Mouse (Mus musculus) splenic B cell, adult 2 months (primary cell): ENCODE results near the gene Dock3.

Source experiments
- DNase-seq: peaks from one replicate; pipeline ENCODE4 v3.0.0-alpha.2; 2011; ENCODE audit warnings: low read depth, low spot score
- H3K27me3 ChIP-seq: 2 replicates; pipeline ENCODE4 v1.6.1; 2012; ENCODE audit warnings: mild to moderate bottlenecking, low read length, moderate library complexity, mixed read lengths; ENCODE audit not compliant: control insufficient read depth, poor library complexity, insufficient read depth, severe bottlenecking
- H3K36me3 ChIP-seq: 2 replicates; pipeline ENCODE4 v1.6.1; 2012; ENCODE audit warnings: mild to moderate bottlenecking, low read length, moderate library complexity, mixed read lengths; ENCODE audit not compliant: control insufficient read depth, poor library complexity, insufficient read depth, severe bottlenecking

Dock3 gene

DNA sequence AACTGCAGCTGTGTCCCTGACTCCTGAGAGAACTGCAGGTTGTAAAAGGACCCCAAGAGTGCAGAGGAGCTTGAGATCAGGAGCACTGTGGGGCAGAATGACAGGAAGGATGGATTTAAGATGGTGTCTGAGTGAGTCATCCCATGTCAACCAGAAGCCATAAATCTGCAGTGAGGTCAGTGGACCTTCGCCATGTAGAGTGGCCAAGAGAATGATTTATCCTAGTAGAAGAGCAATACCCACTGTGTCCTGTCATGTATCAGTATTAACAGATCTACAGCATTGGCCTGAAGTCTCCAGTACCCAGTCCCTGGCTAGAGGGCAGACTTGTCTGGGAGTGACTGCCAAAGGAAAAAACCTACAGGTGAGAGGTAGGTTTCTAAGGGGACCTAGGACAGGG is 332.8 kb downstream of the Dock3 start:
- no peak for DNase-seq
- Histone ChIP-seq H3K27me3 (no peaks in the 10 kb centered on the region), H3K36me3 (no peaks in the 10 kb centered on the region)

DNA sequence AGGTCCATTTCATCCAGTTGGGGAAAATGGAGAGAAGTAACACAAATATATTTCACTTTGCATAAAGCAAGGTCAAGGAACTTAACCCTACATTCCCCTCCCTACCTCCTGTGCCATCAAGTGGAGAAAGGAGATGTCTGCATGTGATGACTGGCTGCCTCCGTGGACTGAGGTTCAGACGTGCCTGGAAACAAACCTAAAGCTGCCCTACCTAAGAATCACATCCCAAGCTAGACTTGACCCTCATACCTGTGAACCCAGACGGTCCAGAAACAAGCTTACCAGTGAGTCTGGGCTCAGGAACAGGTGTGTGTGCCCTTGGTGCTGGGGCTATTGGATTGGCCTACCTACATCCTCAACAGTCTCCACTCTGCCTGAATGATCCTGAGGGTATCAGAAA is 338.4 kb downstream of the Dock3 start:
- no peak for DNase-seq
- peaks cover 3% of the 10 kb centered on the region for H3K36me3 ChIP-seq
- no peaks in the 10 kb centered on the region for H3K27me3 ChIP-seq

DNA sequence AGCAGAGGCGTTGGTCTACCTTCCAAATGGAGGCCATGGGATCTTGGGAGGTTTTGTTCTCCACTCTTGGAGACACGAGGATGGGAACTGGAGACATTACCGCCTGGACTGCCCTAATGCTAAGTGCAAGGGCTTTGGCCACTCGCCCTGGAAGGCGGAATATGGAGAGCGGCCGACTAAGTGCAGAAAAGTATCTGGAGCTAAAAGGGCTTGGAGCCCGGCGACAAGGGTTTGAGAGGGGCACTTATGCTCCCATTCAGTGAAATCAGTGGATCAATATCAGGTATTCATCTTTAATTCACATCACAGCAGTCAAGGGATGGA is 339.2 kb downstream of the Dock3 start:
- DNase-seq, result no peak
- Histone ChIP-seq H3K27me3 (no peaks in the 10 kb centered on the region), H3K36me3 (peaks cover 3% of the 10 kb centered on the region)

DNA sequence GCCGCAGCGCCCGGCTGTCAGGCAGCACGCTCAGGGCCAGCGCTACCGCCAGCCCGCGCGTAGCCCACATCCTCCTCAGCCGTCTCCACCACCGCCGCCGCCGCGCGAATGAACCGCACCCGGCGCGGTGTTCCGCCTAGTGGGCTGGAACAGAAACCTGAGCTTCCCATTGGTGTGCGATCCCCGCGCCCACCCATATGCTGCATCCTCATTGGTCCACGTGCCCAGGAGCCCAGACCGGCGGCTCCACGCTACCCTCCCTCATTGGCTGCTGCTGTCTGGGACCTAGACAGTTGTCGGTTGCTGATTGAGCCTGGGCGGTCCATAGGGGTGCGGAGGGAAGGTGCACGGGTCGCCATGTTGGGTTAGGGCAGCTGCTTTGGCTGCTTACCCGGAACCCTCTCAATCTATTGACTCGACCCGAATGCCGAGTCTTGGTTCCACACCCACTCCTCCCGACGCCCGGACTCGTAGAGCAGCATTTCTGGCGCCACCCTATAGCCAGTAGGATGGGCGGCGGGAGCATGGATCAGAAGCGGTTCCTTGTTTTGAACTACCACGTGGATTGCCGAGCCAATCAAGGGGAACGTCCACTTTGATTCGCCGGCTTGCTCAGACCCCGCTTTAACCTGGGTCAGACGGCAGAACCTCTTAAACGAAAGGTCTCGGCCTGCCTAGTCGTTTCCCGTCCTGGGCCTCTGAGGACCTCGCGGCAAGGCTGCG is 339.7 kb downstream of the Dock3 start, which contains the start of gene Manf:
Gene Manf, minus strand, starts transcription at position 151 of the 723 bp plus-strand sequence.
- Histone ChIP-seq H3K36me3 (peaks cover 3% of the 10 kb centered on the region), H3K27me3 (no peaks in the 10 kb centered on the region)
- peak; percentile 98 for DNase-seq

DNA sequence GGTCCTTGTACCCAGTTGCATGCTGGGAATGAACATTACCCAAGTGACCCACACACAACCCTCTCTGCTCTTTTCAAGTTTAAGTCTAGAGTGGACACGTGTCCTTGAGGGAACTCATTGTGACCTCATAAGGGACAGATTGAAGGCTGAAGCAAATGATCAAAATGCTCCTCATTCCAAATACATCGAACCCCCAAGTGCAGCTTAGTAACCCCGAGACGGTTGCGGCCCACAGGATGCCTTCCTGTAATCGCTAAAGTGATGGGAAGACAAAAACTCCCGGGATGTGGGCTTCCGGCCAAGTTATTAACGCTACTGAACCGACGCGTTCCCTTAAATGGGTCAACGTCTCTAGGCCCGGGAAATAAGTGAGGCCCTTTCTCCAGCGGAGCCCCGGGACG is 340.4 kb downstream of the Dock3 start:
- DNase-seq, result peak; percentile 31
- H3K27me3 ChIP-seq, result no peaks in the 10 kb centered on the region

DNA sequence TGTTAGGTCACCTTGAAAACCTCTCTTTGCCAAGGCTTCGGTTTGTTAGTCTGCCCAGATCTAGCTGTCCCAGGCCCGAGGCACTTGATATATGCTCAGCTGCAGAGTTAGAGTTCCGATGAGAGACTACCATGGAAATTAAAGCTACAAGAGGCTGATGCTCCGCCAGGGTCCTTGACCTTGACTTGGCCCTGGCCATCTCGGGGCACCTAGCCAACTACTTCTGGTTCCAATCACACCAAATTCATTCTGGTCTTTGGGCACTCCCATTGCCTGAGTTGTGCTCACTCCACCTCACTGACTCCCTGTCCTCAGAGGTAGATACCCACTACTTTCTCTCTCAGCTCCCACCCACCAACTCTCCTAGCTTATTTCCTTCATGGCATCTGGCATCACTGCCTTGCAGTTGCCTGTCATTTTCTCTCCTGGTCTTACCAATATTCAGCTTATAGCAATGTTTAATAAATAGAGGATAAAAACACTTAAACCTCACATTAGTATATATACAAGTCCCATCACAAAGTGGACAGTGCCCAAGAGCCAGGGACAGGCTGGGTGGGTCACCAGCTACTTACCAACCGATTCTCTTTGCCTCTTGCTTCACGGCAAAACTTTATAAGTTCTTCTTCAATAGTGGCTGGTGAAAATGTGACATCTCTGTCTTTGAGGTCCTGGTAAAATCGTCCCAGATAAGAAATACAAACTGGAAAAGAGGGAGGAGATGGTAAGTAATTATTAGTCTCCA is 341.0 kb downstream of the Dock3 start:
- Histone ChIP-seq H3K36me3 (peaks cover 3% of the 10 kb centered on the region), H3K27me3 (no peaks in the 10 kb centered on the region)
- no peak for DNase-seq

More for the DNA sequence above, 340.4 kb downstream of the Dock3 start:
- peaks cover 3% of the 10 kb centered on the region for H3K36me3 ChIP-seq

DNA sequence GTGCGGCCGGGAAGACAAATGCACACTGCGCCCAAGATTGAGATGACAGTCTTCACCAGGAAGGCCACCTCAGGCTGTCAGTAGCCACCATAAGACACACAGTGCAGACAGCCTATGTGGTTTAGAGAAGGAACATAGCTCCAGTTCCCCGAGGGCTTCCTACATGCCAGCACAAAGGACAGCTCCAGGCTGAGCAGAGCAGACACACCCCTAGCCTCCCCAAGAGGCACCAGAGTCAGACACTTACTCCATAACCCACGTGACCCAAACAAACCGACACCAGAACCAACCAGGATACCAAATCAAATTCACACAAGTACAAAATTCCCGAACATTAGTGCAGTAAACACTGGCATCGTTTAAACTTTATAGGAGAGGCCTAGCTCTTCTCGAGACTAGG is 342.4 kb downstream of the Dock3 start:
- peaks cover 3% of the 10 kb centered on the region for H3K36me3 ChIP-seq

DNA sequence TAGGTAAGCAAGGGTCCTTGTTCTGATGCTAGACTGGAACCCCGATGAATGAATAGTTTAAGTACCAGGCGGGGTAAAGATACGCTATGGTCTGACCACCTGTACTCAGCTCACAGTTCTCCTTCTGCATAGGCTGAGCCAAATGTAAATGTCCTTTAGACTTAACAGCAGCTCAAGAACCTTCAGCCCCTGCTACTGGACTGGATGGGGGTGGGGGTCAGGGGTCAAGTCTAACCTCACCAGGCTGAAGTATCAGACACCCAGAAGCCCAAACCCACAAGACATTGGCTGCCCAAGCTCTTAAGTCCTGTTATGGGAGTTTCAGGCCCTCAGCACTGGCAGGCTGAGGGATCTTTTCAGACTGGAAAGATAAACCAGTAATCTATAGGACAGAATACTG is 343.4 kb downstream of the Dock3 start:
- no peak for DNase-seq
- Histone ChIP-seq H3K36me3 (peaks cover 6% of the 10 kb centered on the region), H3K27me3 (no peaks in the 10 kb centered on the region)

More for the DNA sequence above, 342.4 kb downstream of the Dock3 start:
- H3K27me3 ChIP-seq, result no peaks in the 10 kb centered on the region
- DNase-seq, result no peak

DNA sequence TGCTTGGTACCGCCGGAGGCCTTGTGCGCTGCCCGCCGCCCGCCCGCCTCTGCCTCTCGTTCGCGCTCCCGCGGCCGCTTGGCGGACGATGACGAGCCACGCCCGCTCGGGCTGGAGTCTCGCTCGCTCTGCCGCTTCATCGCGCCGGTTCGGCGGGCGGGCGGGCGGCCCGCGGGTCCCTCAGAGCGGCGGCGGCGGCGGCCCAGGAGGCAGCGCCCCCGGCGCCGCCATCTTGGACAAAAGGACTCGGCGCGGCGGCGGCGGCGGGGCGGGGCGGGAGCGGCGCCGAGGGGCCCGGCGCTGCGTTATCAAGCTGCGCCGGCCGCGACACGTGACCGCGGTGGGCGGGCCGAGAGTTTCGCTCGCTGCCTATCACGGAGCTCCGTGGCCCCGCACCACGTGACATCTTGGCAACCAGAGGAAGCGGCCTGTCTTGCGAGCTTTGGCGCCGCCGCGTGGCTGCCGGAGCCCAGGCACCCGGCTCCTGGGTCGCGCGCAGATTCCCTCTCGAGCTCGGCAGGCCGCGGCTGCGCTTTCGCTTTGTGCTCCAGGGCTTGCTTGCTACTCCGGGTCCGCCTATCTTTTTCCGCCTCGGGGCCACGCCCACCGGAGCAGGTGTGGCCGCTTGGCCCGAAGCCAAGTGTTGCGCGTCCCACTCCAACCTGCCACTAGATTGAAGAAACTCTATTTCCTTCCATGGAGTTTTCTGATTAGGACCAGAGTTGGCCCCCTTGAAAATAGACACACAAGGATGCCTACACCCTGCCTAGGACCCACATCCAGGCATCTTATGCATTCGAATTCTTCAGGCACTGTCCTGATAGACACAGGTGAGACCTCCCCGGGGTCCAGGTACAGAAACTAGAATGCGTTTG is 344.6 kb downstream of the Dock3 start, which contains the start of gene Rbm15b:
Gene Rbm15b, minus strand, starts transcription at position 601 of the 875 bp plus-strand sequence.
- Histone ChIP-seq H3K27me3 (no peaks in the 10 kb centered on the region), H3K36me3 (peaks cover 6% of the 10 kb centered on the region)
- peak; percentile 99 for DNase-seq

DNA sequence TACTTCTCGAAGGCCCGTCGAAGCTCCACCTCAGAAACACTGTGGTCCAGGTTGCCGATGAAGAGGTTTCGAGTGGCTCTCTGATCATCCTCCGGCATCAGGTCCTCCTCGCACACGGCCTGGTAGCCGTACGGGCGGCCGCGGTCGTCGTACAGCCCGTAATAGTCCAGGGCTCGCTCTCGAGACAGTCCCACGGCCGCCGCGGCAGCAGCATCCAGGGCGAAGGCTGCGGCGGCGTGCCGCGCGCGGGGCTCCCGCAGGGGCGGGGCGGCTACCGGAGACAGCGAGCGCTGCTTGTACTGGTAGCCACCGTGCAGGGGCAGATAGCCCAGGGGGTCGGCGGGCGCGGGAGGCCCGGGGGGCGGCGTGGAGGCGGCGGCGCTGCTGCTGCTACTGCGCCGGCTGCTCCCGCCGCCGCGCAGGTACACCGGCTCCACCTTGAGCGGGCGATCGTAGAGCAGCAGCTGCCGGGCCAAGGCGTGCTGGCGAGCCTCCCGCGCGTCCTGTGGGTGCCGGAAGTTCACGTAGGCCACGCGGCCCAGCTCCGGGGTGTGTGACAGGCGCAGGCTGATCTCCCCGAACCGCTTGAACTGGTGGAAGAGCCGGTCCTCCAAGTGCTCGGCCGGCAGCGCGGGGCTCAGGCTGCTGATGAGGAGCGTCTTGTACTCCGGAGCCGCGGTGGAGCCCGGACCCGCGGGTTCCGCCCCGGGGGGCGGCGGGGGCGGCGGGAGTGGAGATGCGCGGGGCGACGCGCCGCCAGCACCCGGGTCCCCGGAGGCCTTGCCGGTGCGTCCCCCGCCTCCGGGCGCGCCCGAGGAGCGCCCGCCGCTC is 345.6 kb downstream of the Dock3 start:
- H3K36me3 ChIP-seq, result peaks cover 7% of the 10 kb centered on the region
- no peaks in the 10 kb centered on the region for H3K27me3 ChIP-seq
- peak; percentile 62 for DNase-seq

DNA sequence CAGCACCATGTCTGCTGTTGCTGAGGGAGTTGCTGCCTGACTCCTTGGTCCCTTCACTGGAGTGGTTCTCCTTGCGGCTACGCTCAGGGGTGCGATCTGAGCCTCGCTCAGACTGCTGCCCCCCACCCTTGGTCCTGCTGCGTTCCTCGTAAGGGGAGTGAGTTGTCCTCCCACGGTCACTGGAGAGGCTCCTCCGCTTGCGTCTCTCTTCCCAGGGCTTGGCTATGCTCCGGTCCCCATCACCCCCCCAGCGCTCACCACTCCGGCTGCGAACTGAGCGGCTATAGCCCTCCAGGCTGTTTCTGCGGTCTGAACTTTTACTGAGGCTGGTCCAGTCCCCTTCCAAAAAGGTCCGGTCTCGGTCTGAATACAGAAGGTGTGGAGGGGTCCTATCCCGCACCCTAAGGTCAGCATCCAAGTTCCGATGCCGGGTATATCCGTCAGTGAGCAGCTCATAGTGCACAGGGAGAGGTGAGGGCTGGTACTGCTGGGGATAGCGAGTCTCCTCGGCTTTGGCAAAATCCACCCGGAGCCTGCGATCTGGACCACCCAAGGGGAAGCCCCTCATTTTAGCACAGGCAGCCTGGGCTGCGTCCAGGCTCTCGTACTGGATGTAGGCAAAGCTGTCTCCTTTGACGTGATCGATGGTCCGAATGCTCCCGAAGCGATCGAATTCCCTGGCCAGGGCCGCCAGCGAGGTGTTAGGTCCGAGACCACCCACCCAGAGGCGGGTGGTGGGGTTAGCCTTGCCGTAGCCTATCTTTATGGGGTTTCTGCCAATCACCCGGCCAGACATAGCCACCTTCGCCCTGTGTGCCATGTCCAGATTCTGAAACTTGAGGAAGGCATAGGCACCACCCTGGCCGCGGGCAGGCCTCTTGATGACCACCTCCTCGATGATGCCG is 346.5 kb downstream of the Dock3 start:
- DNase-seq, result no peak
- no peaks in the 10 kb centered on the region for H3K27me3 ChIP-seq

DNA sequence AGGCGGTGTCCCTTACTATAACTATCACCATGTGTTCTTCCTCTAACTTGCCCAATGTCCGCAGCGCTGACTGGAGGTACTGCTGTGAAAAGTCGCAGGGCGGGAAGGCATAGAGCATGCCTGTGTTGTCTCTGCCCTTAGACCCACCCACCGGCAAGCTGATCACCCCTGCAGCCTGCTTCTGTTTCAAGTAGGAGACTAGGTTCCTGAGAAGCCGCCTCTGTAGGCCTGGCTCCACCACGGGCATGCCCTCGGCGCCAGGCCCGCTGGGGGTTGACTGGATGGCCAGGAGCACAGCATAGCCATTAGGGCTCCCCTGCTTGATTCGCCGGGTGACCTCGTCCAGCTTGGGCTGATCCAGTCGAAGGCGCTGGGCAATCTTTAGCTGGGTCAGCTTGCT is 347.4 kb downstream of the Dock3 start:
- peaks cover 11% of the 10 kb centered on the region for H3K36me3 ChIP-seq
- H3K27me3 ChIP-seq, result no peaks in the 10 kb centered on the region
- no peak for DNase-seq

More for the DNA sequence above, 346.5 kb downstream of the Dock3 start:
- H3K36me3 ChIP-seq, result peaks cover 6% of the 10 kb centered on the region

DNA sequence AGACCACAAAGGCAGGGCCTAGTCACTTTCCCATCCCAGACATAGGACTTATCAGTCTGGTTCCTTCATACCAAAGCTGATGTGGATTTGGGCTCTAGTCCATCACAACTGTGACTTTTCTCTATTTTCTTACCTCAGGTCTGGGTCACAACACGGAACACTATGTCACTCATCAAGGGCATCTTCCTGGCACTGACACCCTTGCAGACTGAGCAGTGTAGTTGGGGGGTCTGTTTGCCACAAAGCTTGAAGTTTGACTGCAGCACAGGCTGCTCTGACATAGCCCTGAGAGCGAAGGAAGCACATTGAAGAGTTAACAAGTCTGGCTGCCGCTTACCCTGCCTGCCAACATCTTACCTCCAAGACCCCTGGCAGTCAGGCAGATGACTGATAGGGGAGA is 348.6 kb downstream of the Dock3 start:
- H3K36me3 ChIP-seq, result peaks cover 20% of the 10 kb centered on the region
- no peaks in the 10 kb centered on the region for H3K27me3 ChIP-seq
- DNase-seq, result no peak
